Mouse (Mus musculus): Measurements from ENCODE around the gene Tkt.

DNA sequence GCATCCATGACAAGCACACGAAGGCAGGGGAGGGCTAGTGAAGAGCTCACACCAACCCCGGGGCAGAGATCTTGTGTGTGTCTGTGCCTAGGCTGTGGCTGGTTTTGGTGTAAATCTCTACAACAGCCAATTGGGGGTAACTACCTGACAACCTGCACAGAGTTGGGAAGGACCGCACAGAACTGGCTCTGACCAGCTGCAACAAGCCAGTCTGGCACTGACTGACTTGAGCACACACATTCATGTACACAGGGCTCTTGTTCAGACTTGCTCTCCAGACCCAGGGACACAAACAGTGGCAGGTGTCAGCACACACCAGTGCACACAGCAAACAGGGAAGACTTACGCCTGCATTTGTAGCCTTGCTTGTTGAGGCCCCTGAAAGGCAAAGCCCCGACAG lies 58.7 kb downstream of the Tkt start:
- TF ChIP-seq CTCF (conservative IDR thresholded peaks at IDR 0.05; ENCODE audit: insufficient read depth, insufficient read length, low read depth, low read length) (no peak), POLR2A (IDR thresholded peaks at IDR 0.05; ENCODE audit: low read depth, low read length) (no peak)
